8 mouse cellular contexts compared by ENCODE assay signal in the genomic region with DNA sequence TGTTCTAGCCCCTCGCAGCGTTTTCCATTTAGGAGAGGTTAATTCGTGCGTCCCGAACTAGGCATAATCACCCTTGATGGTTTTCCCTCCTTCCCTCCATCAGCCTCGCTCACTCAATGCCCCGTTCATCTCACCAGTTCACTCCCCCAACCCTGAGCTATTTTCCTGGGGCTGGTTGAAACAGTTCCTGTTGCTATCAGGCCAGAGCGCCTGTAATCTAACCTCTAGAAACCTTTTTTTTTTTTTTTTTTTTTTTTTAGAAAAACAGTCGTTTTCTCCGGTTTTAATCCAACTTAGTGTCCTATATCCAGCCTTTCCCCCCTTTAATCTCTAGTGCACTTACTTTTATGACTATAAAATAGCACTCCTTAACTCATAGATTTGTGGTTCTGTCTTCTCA. TPM values are rescaled to one million over a fixed set of nuclear protein-coding genes. Genes with fewer than 3 reads are reported as not detected.
DNase-seq lines count a peak whose midpoint lies in the region; ATAC-seq and TF ChIP-seq lines count a peak whose summit lies in the region.

No protein-coding gene starts in this region.

- peak overlapping the region; percentile 83 for H3K9ac ChIP-seq in heart, embryonic 16.5 days (ENCODE audit: low read length)
- H3K9ac ChIP-seq in MEL (ENCODE audit: control insufficient read depth, low read depth, low read length, poor library complexity, severe bottlenecking): peak overlapping the region; percentile 74
- H3K9ac ChIP-seq in forebrain, postnatal 0 days: peak overlapping the region; percentile 88

- peaks cover 3% of the 10 kb centered on the region; the same call in 1 of the 2 replicates for H3K9me3 ChIP-seq in heart, embryonic 16.5 days (replicated peaks; ENCODE audit: control insufficient read depth, low read length)
- H3K9me3 ChIP-seq in MEL (replicated peaks; ENCODE audit: insufficient read depth, low read length): no peaks in the 10 kb centered on the region
- H3K9me3 ChIP-seq in forebrain, postnatal 0 days (ENCODE audit: low read length): no peaks in the 10 kb centered on the region

- H3K79me2 ChIP-seq in MEL (ENCODE audit: control insufficient read depth, insufficient read depth, low read length, poor library complexity) (peaks cover 2% of the 10 kb centered on the region; the same call in 1 of the 2 replicates), macrophage (ENCODE audit: inconsistent target) (no peaks in the 10 kb centered on the region)

- no peaks in the 10 kb centered on the region for H3K27me3 ChIP-seq in heart, embryonic 16.5 days (ENCODE audit: control insufficient read depth, insufficient read depth, low read length)
- no peaks in the 10 kb centered on the region for H3K27me3 ChIP-seq in MEL (ENCODE audit: control insufficient read depth in 1 of 2, insufficient read depth in 2 of 2, low read length in 2 of 2)
- no peaks in the 10 kb centered on the region for H3K27me3 ChIP-seq in forebrain, postnatal 0 days (ENCODE audit: insufficient read depth, low read length)

- H3K36me3 ChIP-seq in heart, embryonic 16.5 days (ENCODE audit: control insufficient read depth, insufficient read depth): no peaks in the 10 kb centered on the region
- H3K36me3 ChIP-seq in MEL (ENCODE audit: control insufficient read depth in 1 of 2, insufficient read depth in 2 of 2, low read length in 2 of 2) (peaks cover 0 to 4% of the 10 kb centered on the region in 2 experiments; a peak in 2 of 4 replicates), macrophage (ENCODE audit: inconsistent target) (no peaks in the 10 kb centered on the region)
- H3K36me3 ChIP-seq in forebrain, postnatal 0 days (ENCODE audit: insufficient read depth): no peaks in the 10 kb centered on the region

- TF ChIP-seq RAD21 in MEL (IDR thresholded peaks at IDR 0.05; ENCODE audit: low read depth, low read length): no peak

- whole genome bisulfite sequencing in heart, embryonic 16.5 days: 3% methylated on average over 10 of the region's 10 CpGs
- 6% methylated on average over 10 of the region's 10 CpGs for WGBS in forebrain, postnatal 0 days
- WGBS in macrophage (ENCODE audit: missing documents): 6% methylated on average over 7 of the region's 10 CpGs

- no peak for TF ChIP-seq CTCF in MEL (IDR thresholded peaks at IDR 0.05 in 2 of 3, conservative IDR thresholded peaks at IDR 0.05 in 1 of 3; ENCODE audit: control insufficient read depth in 1 of 3, insufficient read depth in 1 of 3, low read depth in 2 of 3, low read length in 3 of 3, poor library complexity in 1 of 3, severe bottlenecking in 1 of 3)
- no peak for TF ChIP-seq CTCF in forebrain, postnatal 0 days (IDR thresholded peaks at IDR 0.05; ENCODE audit: low read depth)

- intact Hi-C loops in heart, postnatal 36 days (cut with DNase I): no loop called here

- TF ChIP-seq POLR2A in MEL (IDR thresholded peaks at IDR 0.05; ENCODE audit: control insufficient read depth in 1 of 2, insufficient read depth in 1 of 2, low read depth in 1 of 2, low read length in 2 of 2, poor library complexity in 1 of 2): no peak

- no peak for DNase-seq in heart, postnatal 36 days
- DNase-seq in MEL (ENCODE audit: low read depth, low spot score): peak; percentile 54
- no peak for DNase-seq in forebrain, postnatal 0 days
- no peak for DNase-seq in left cerebral cortex, adult 9 months (ENCODE audit: low spot score in 2 of 2)
- no peak for DNase-seq in layer of hippocampus, adult 9-10 months (ENCODE audit: low spot score)
- DNase-seq in adrenal gland, adult 8-10 months: no peak

- H3K4me1 ChIP-seq in heart, embryonic 16.5 days (ENCODE audit: control insufficient read depth, insufficient read depth, low read length): peaks cover 13% of the 10 kb centered on the region
- peaks cover 0 to 2% of the 10 kb centered on the region in 2 experiments; a peak in 1 of 4 replicates for H3K4me1 ChIP-seq in MEL (ENCODE audit: control insufficient read depth in 1 of 2, insufficient read depth in 2 of 2, low read length in 2 of 2)
- H3K4me1 ChIP-seq in forebrain, postnatal 0 days (ENCODE audit: insufficient read depth): no peaks in the 10 kb centered on the region; the same call in 1 of the 2 replicates

- peak overlapping the region; percentile 97 for H3K27ac ChIP-seq in heart, embryonic 16.5 days (ENCODE audit: low read length)
- H3K27ac ChIP-seq in MEL (ENCODE audit: control insufficient read depth, low read depth, low read length) (peak overlapping the region; percentile 12), macrophage (0 out of 2 replicates have a peak overlapping the region, but pooled peaks have one; percentile 24)
- H3K27ac ChIP-seq in forebrain, postnatal 0 days (ENCODE audit: low read depth, low read length): peak overlapping the region; percentile 84; the same call in 1 of the 2 replicates

- no peak for TF ChIP-seq EP300 in MEL (IDR thresholded peaks at IDR 0.05; ENCODE audit: low read depth in 1 of 2, low read length in 2 of 2)

- peak overlapping the region; percentile 83 for H3K4me3 ChIP-seq in heart, embryonic 16.5 days (ENCODE audit: low read length)
- H3K4me3 ChIP-seq in MEL (ENCODE audit: control insufficient read depth in 1 of 2, insufficient read depth in 1 of 2, low read depth in 2 of 2, low read length in 2 of 2) (peak overlapping the region; percentile 73 to 78), macrophage (ENCODE audit: inconsistent target) (peak overlapping the region; percentile 69)
- H3K4me3 ChIP-seq in forebrain, postnatal 0 days (ENCODE audit: low read depth, low read length): peak overlapping the region; percentile 87

- ATAC-seq in heart, embryonic 16.5 days (replicated peaks; ENCODE audit: extremely low read depth, insufficient read depth, low FRiP score): no peak
- ATAC-seq in forebrain, postnatal 0 days: no peak

- H3K4me2 ChIP-seq in heart, embryonic 16.5 days (ENCODE audit: low read depth, low read length): peak overlapping the region; percentile 81
- H3K4me2 ChIP-seq in forebrain, postnatal 0 days (ENCODE audit: low read depth): peak overlapping the region; percentile 68

TF ChIP-seq in MEL, 35 proteins besides CTCF, POLR2A, EP300 and RAD21:
- no peak for TF ChIP-seq GABPA (IDR thresholded peaks at IDR 0.05; ENCODE audit: low read depth, low read length)
- no peak for TF ChIP-seq ETS1 (IDR thresholded peaks at IDR 0.05; ENCODE audit: low read depth, low read length)
- TF ChIP-seq NRF1 (IDR thresholded peaks at IDR 0.05; ENCODE audit: insufficient read depth, low read depth, low read length, poor library complexity, severe bottlenecking): no peak
- no peak for TF ChIP-seq POLR2AphosphoS2 (IDR thresholded peaks at IDR 0.05; ENCODE audit: low read length)
- TF ChIP-seq SMC3 (IDR thresholded peaks at IDR 0.05; ENCODE audit: low read depth, low read length): no peak
- no peak for TF ChIP-seq ELF1 (IDR thresholded peaks at IDR 0.05; ENCODE audit: low read depth, low read length)
- peak; percentile 94 for TF ChIP-seq ZNF384 (IDR thresholded peaks at IDR 0.05; ENCODE audit: low read depth, low read length)
- TF ChIP-seq GATA1 (IDR thresholded peaks at IDR 0.05; ENCODE audit: low read depth, low read length): no peak
- no peak for TF ChIP-seq ZKSCAN1 (IDR thresholded peaks at IDR 0.05; ENCODE audit: low read depth, low read length)

RNA-seq across cellular contexts. Expression of gene Crebl2, which starts 0.8 kb away (rescaled TPM):
- 2.6 and 2.9 TPM in 2 replicates for polyA plus RNA-seq in heart, embryonic 16.5 days (2015; fragmentation: Nextera tagmentation; extraction: Ambion mirVana)
- 10 to 100 TPM; 13.0 to 14.1 TPM for total RNA-seq in heart, postnatal 36 days (2021)
- 1.5 and 2.1 TPM in 2 replicates for total RNA-seq in MEL (2012; rRNA removed)
- polyA plus RNA-seq in MEL (2012; ENCODE audit: insufficient read depth in 1 of 2, insufficient read length in 2 of 2, low read depth in 1 of 2, low replicate concordance in 2 of 2, missing spikeins in 1 of 2) (1 to 10 TPM in 1 of 2 experiments, not detected in 1; 3.7 TPM), macrophage (2018) (5.8 to 10.2 TPM (median 8.3 TPM) in 3 replicates)
- 5.2 and 7.9 TPM in 2 replicates for total RNA-seq in forebrain, postnatal 0 days (2014; rRNA removed)
- 1.6 and 2.6 TPM in 2 replicates for polyA plus RNA-seq in forebrain, postnatal 0 days (2015; fragmentation: Nextera tagmentation; extraction: Ambion mirVana)
- 10 to 100 TPM in 25 of 26 experiments, 1 to 10 TPM in 1; 7.4 to 58.3 (median 19.8) TPM for total RNA-seq in macrophage (2018; cell fraction: chromatin; rRNA removed)
- 10 to 100 TPM in 10 of 26 experiments, 1 to 10 TPM in 16; 6.8 to 14.6 (median 9.1) TPM for total RNA-seq in macrophage (2018; cell fraction: cytosol; rRNA removed)
- total RNA-seq in macrophage (2018; cell fraction: nucleus; rRNA removed): 10 to 100 TPM; 10.7 to 53.8 (median 14.3) TPM
- 10 to 100 TPM; 47.1 to 63.4 (median 58.0) TPM for total RNA-seq in adrenal gland, adult 8-10 months (2022)

RNA-seq across cellular contexts. Expression of gene Dusp16, which starts 38.4 kb away (rescaled TPM):
- polyA plus RNA-seq in heart, embryonic 16.5 days (2015; fragmentation: Nextera tagmentation; extraction: Ambion mirVana): 14.9 and 15.3 TPM in 2 replicates
- 10 to 100 TPM; 22.2 to 25.6 TPM for total RNA-seq in heart, postnatal 36 days (2021)
- total RNA-seq in MEL (2012; rRNA removed): 1.9 and 2.2 TPM in 2 replicates
- polyA plus RNA-seq in MEL (2012; ENCODE audit: insufficient read depth in 1 of 2, insufficient read length in 2 of 2, low read depth in 1 of 2, low replicate concordance in 2 of 2, missing spikeins in 1 of 2) (1 to 10 TPM in 1 of 2 experiments, not detected in 1; 6.9 TPM), macrophage (2018) (3.8 to 6.6 TPM (median 5.5 TPM) in 3 replicates)
- total RNA-seq in forebrain, postnatal 0 days (2014; rRNA removed): 3.4 and 5.7 TPM in 2 replicates
- polyA plus RNA-seq in forebrain, postnatal 0 days (2015; fragmentation: Nextera tagmentation; extraction: Ambion mirVana): 1.9 and 2.7 TPM in 2 replicates
- 100 to 1,000 TPM in 7 of 26 experiments, 10 to 100 TPM in 18, 1 to 10 TPM in 1; 8.9 to 188 (median 32.3) TPM for total RNA-seq in macrophage (2018; cell fraction: chromatin; rRNA removed)
- total RNA-seq in macrophage (2018; cell fraction: cytosol; rRNA removed): 10 to 100 TPM in 10 of 26 experiments, 1 to 10 TPM in 16; 5.1 to 52.7 (median 7.9) TPM
- total RNA-seq in macrophage (2018; cell fraction: nucleus; rRNA removed): 100 to 1,000 TPM in 5 of 26 experiments, 10 to 100 TPM in 21; 12.9 to 170 (median 44.5) TPM
- 10 to 100 TPM; 24.6 to 41.3 (median 32.6) TPM for total RNA-seq in adrenal gland, adult 8-10 months (2022)

Comparison
In these comparisons a context has a peak if more than half of its experiments do, and no peak if none do; other contexts are left out.
1. H3K27ac ChIP-seq: peak in every context shown above with its lines; median percentile 97 in heart, embryonic 16.5 days; 84 in forebrain, postnatal 0 days; 24 in macrophage; 12 in MEL.